Mouse (Mus musculus) limb, embryonic 14.5 days (tissue): ENCODE measurements around the gene Synj1. TPM values are rescaled to one million over a fixed set of nuclear protein-coding genes. Genes with fewer than 3 reads are reported as not detected.

Source experiments
- ATAC-seq: fragments of 200-750 bp; cut with Nextera tagmentation; 2 replicates; pipeline ENCODE4 v1.8.0; 2017; ENCODE audit warnings: low read depth, moderate number of reproducible peaks, moderate TSS enrichment; ENCODE audit not compliant: low FRiP score
- DNase-seq: peaks from one replicate; pipeline ENCODE4 v3.0.0-alpha.2; 2015; ENCODE audit warnings: low spot score
- H3K27ac ChIP-seq: fragments of 300-500 bp; sonication (generic); replicated peaks from 2 replicates; pipeline ENCODE4 v1.5.1; 2014; ENCODE audit warnings: low read depth, mild to moderate bottlenecking, low read length, moderate library complexity, mixed read lengths
- H3K27me3 ChIP-seq: fragments of 300-500 bp; sonication (generic); 2 replicates; pipeline ENCODE4 v1.6.1; 2014; ENCODE audit warnings: low read length, mixed read lengths; ENCODE audit not compliant: control insufficient read depth, insufficient read depth
- H3K36me3 ChIP-seq: fragments of 300-500 bp; sonication (generic); 2 replicates; pipeline ENCODE4 v1.6.1; 2014; ENCODE audit warnings: mild to moderate bottlenecking, low read length, moderate library complexity, mixed read lengths; ENCODE audit not compliant: control insufficient read depth, insufficient read depth
- H3K4me1 ChIP-seq: fragments of 300-500 bp; sonication (generic); 2 replicates; pipeline ENCODE4 v1.6.1; 2014; ENCODE audit warnings: antibody characterized with exemption, low read length, mixed read lengths; ENCODE audit not compliant: control insufficient read depth, insufficient read depth
- H3K4me2 ChIP-seq: fragments of 300-500 bp; sonication (generic); replicated peaks from 2 replicates; pipeline ENCODE4 v1.6.1; 2014; ENCODE audit warnings: low read depth, mild to moderate bottlenecking, low read length, moderate library complexity; ENCODE audit not compliant: severe bottlenecking
- H3K4me3 ChIP-seq: fragments of 300-500 bp; sonication (generic); replicated peaks from 2 replicates; pipeline ENCODE4 v1.5.1; 2014; ENCODE audit warnings: low read length
- H3K9ac ChIP-seq: fragments of 300-500 bp; sonication (generic); 2 replicates; pipeline ENCODE4 v1.6.1; 2014; ENCODE audit warnings: mild to moderate bottlenecking, low read depth, low read length, moderate library complexity; ENCODE audit not compliant: severe bottlenecking
- H3K9me3 ChIP-seq: fragments of 300-500 bp; sonication (generic); 2 replicates; pipeline ENCODE4 v1.6.1; 2016; ENCODE audit warnings: low read length; ENCODE audit not compliant: control insufficient read depth
- POLR2A ChIP-seq: fragments of 200-500 bp; IDR thresholded peaks from 2 replicates; pipeline ENCODE4 v1.8.0; 2012; ENCODE audit warnings: inconsistent platforms, mild to moderate bottlenecking, moderate library complexity, borderline replicate concordance; ENCODE audit not compliant: insufficient read depth, insufficient read length; ENCODE audit errors: extremely low read depth
- WGBS: fragments of 180-500 bp; shearing (Covaris S2); extraction: QIAGEN DNeasy Blood & Tissue Kit; methylation state at CpG from one replicate; pipeline ENCODE4 v1.1.7; 2014; 5-methylcytosine and 5-hydroxymethylcytosine counted together
- polyA plus RNA-seq, 2 experiments: library from polyadenylated mRNA; depleted of rRNA in 1 of 2; stranded (reverse) in 1 of 2; unstranded in 1 of 2; fragments of >200 nt; fragmentation: Nextera tagmentation in 1 of 2; extraction: Ambion mirVana in 1 of 2; gene quantifications; 2 replicates each; pipeline versions ENCODE4 v1.2.1 to v1.2.3; 2012 to 2014

Gene Synj1
- polyA plus RNA-seq, 2 experiments: 14.5 to 19.2 TPM

- DNase-seq: no peak
These were observed 109.7 kb downstream of the Synj1 start for GRCm38 (mm10) chr16:90901364-90901763.

GRCm38 (mm10) chr16:90899498-90899897, 111.6 kb downstream of the Synj1 start:
- H3K27ac ChIP-seq: no peak overlapping the region

More at GRCm38 (mm10) chr16:90901364-90901763, 109.7 kb downstream of the Synj1 start:
- Histone ChIP-seq H3K27ac (no peak overlapping the region), H3K4me2 (no peak overlapping the region), H3K4me1 (no peaks in the 10 kb centered on the region), H3K9me3 (no peaks in the 10 kb centered on the region), H3K4me3 (no peak overlapping the region), H3K36me3 (no peaks in the 10 kb centered on the region), H3K9ac (no peak overlapping the region), H3K27me3 (no peaks in the 10 kb centered on the region)
- WGBS: 65% methylated on average over 4 of the region's 4 CpGs
- ATAC-seq: no peak
- TF ChIP-seq POLR2A: no peak

GRCm38 (mm10) chr16:90897651-90898050, 113.5 kb downstream of the Synj1 start:
- WGBS: 84% methylated on average over 3 of the region's 3 CpGs
- no peak for DNase-seq

More at GRCm38 (mm10) chr16:90899498-90899897, 111.6 kb downstream of the Synj1 start:
- no peak overlapping the region for H3K9ac ChIP-seq
- no peaks in the 10 kb centered on the region for H3K9me3 ChIP-seq
- TF ChIP-seq POLR2A: no peak
- no peak overlapping the region for H3K4me3 ChIP-seq
- DNase-seq (no peak), ATAC-seq (no peak)
- no peaks in the 10 kb centered on the region for H3K36me3 ChIP-seq
- no peaks in the 10 kb centered on the region for H3K27me3 ChIP-seq
- H3K4me1 ChIP-seq: no peaks in the 10 kb centered on the region
- H3K4me2 ChIP-seq: no peak overlapping the region
- 79% methylated on average over 12 of the region's 12 CpGs for WGBS

GRCm38 (mm10) chr16:90893792-90894191, 117.3 kb downstream of the Synj1 start:
- WGBS: 56% methylated on average over 9 of the region's 9 CpGs
- Histone ChIP-seq H3K36me3 (no peaks in the 10 kb centered on the region), H3K4me3 (no peak overlapping the region), H3K4me2 (no peak overlapping the region), H3K4me1 (peaks cover 6% of the 10 kb centered on the region; the same call in 1 of the 2 replicates), H3K27ac (no peak overlapping the region), H3K9ac (no peak overlapping the region), H3K27me3 (no peaks in the 10 kb centered on the region), H3K9me3 (no peaks in the 10 kb centered on the region)
- no peak for DNase-seq
- no peak for TF ChIP-seq POLR2A
- ATAC-seq: no peak

More at GRCm38 (mm10) chr16:90897651-90898050, 113.5 kb downstream of the Synj1 start:
- H3K4me2 ChIP-seq: no peak overlapping the region
- H3K27ac ChIP-seq: no peak overlapping the region
- ATAC-seq: no peak
- no peaks in the 10 kb centered on the region for H3K4me1 ChIP-seq
- H3K4me3 ChIP-seq: no peak overlapping the region
- H3K27me3 ChIP-seq: no peaks in the 10 kb centered on the region
- H3K36me3 ChIP-seq: no peaks in the 10 kb centered on the region
- no peak for TF ChIP-seq POLR2A
- no peak overlapping the region for H3K9ac ChIP-seq
- no peaks in the 10 kb centered on the region for H3K9me3 ChIP-seq

- H3K36me3 ChIP-seq: no peaks in the 10 kb centered on the region
- no peak for DNase-seq
- no peak overlapping the region for H3K9ac ChIP-seq
- ATAC-seq: no peak
- peaks cover 6% of the 10 kb centered on the region; the same call in 1 of the 2 replicates for H3K4me1 ChIP-seq
- 74% methylated on average over 7 of the region's 7 CpGs for WGBS
- no peaks in the 10 kb centered on the region for H3K27me3 ChIP-seq
- H3K4me2 ChIP-seq: no peak overlapping the region
- H3K4me3 ChIP-seq: no peak overlapping the region
- no peak for TF ChIP-seq POLR2A
- no peaks in the 10 kb centered on the region for H3K9me3 ChIP-seq
- H3K27ac ChIP-seq: no peak overlapping the region
These were observed 118.1 kb downstream of the Synj1 start for GRCm38 (mm10) chr16:90893019-90893418.
